Mouse (Mus musculus): ENCODE data around the gene Fam208a. TPM values are rescaled to one million over a fixed set of nuclear protein-coding genes. Genes with fewer than 3 reads are reported as not detected.

Fam208a gene
- polyA plus RNA-seq, 1 experiment: 22.1 TPM

DNA sequence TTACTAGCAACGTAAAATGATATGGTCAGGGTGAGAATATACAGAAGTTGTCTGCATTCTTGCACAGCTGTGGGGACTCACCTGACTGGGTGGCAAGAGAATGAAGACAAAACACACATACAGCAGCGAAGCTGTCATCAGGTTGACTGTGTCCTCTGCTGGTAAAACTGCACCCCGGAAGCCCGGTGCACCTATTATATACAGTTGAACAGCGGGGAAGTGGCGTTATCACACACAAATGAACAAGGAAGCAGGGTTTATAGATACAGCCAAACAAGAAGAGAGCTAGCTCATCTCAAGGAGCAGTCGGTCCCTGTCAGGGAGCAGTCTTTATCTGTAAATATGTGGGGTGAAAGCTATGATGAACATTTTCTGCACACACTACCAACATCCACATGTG lies 17.1 kb upstream of the Fam208a start:
- H3K27ac ChIP-seq (ENCODE audit: insufficient read depth, low read depth, low read length): no peak overlapping the region

DNA sequence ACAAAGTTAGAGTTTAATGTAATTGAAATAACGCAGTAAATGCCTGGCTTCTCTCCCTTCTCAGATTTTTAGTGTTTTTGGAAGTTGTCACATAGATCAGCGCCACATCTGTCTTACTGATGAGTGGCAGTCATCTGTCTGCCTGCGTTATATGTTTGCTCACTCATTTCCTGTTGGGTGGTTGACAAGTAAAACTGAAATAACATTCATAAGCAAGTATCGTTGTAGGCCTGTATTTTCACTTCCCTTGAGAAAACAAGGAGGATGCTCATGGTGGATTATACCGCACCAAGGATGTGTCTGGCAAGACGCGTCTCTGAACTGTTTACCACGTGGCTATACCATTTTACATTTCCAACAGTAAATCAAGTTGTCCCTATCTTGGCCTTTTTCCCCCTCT lies 15.9 kb upstream of the Fam208a start:
- Histone ChIP-seq H3K27ac (ENCODE audit: insufficient read depth, low read depth, low read length) (no peak overlapping the region), H3K4me3 (ENCODE audit: insufficient read depth, low read length) (no peak overlapping the region)
- TF ChIP-seq CTCF (IDR thresholded peaks at IDR 0.05; ENCODE audit: low read depth, low read length) (no peak), POLR2A (IDR thresholded peaks at IDR 0.05; ENCODE audit: borderline replicate concordance, low read depth, low read length) (no peak)

More for the DNA sequence above, 17.1 kb upstream of the Fam208a start:
- TF ChIP-seq POLR2A (IDR thresholded peaks at IDR 0.05; ENCODE audit: borderline replicate concordance, low read depth, low read length) (no peak), CTCF (IDR thresholded peaks at IDR 0.05; ENCODE audit: low read depth, low read length) (no peak)
- peaks cover 3% of the 10 kb centered on the region; the same call in 1 of the 2 replicates for H3K4me1 ChIP-seq (ENCODE audit: control insufficient read depth, insufficient read depth, low read length)
- no peak overlapping the region for H3K4me3 ChIP-seq (ENCODE audit: insufficient read depth, low read length)

DNA sequence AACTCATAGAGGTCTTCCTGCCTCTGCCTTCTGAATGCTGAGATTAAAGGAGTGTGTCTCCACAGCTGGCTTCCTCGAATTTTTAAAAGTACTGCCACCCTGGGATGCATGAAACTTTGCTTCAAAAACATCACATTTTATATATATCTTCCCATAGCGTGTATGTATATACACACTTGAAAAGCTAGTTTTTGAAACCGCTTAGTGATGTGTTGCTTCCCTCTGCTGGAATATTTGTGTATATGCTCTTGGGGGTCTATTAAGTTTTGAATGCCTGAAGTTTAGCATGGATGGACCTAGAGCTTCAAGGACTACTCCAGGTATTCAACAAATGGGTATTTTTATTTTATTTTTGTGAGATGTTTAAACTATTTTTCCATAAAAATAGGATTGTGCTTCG lies 14.7 kb upstream of the Fam208a start:
- Histone ChIP-seq H3K27ac (ENCODE audit: insufficient read depth, low read depth, low read length) (no peak overlapping the region), H3K4me3 (ENCODE audit: insufficient read depth, low read length) (no peak overlapping the region), H3K4me1 (ENCODE audit: control insufficient read depth, insufficient read depth, low read length) (peaks cover 3% of the 10 kb centered on the region; the same call in 1 of the 2 replicates)
- TF ChIP-seq CTCF (IDR thresholded peaks at IDR 0.05; ENCODE audit: low read depth, low read length): no peak
- no peak for TF ChIP-seq POLR2A (IDR thresholded peaks at IDR 0.05; ENCODE audit: borderline replicate concordance, low read depth, low read length)

More for the DNA sequence above, 15.9 kb upstream of the Fam208a start:
- H3K4me1 ChIP-seq (ENCODE audit: control insufficient read depth, insufficient read depth, low read length): peaks cover 3% of the 10 kb centered on the region; the same call in 1 of the 2 replicates

DNA sequence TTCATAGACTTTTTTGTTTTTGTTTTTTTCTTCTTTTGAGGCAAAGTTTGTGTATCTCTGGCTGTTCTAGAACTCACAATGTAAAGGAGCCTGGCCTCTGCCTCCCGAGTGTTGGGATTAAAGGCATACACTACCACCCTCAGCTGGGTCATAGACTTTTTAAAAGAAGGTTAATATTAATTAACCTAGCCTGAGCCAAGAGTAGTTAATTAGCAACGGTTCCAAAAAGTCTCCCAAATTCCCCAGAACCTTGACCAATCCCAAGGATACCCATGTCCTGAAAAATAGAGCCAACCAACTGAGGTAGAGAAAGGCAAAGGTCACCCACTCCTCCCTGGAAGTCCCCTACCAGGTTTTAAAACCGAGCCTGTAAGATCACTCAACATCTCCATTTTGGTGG lies 7.8 kb upstream of the Fam208a start:
- Histone ChIP-seq H3K27ac (ENCODE audit: insufficient read depth, low read depth, low read length) (no peak overlapping the region), H3K4me1 (ENCODE audit: control insufficient read depth, insufficient read depth, low read length) (no peaks in the 10 kb centered on the region), H3K4me3 (ENCODE audit: insufficient read depth, low read length) (no peak overlapping the region)
- no peak for TF ChIP-seq POLR2A (IDR thresholded peaks at IDR 0.05; ENCODE audit: borderline replicate concordance, low read depth, low read length)
- TF ChIP-seq CTCF (IDR thresholded peaks at IDR 0.05; ENCODE audit: low read depth, low read length): no peak

DNA sequence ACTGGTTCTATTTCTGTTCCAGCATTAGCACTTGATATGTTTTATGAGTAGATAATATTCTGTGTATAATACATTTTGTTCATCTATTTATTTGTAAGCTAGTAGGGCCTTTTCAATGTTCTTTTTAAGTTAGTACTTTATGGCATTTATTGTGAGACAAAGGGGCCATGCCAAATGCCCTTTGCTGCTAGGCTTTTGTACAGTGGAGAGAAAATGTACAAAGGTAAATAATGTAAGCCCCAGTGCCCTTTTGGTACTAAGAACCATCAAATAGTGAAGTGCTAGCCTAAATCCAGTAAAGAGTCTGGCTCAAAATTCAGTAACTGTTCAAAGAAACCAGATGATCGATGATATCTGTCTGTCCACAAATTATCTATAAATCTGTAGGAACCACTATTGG lies 6.3 kb upstream of the Fam208a start:
- Histone ChIP-seq H3K4me1 (ENCODE audit: control insufficient read depth, insufficient read depth, low read length) (no peaks in the 10 kb centered on the region), H3K27ac (ENCODE audit: insufficient read depth, low read depth, low read length) (no peak overlapping the region)
- TF ChIP-seq CTCF (IDR thresholded peaks at IDR 0.05; ENCODE audit: low read depth, low read length) (no peak), POLR2A (IDR thresholded peaks at IDR 0.05; ENCODE audit: borderline replicate concordance, low read depth, low read length) (no peak)

DNA sequence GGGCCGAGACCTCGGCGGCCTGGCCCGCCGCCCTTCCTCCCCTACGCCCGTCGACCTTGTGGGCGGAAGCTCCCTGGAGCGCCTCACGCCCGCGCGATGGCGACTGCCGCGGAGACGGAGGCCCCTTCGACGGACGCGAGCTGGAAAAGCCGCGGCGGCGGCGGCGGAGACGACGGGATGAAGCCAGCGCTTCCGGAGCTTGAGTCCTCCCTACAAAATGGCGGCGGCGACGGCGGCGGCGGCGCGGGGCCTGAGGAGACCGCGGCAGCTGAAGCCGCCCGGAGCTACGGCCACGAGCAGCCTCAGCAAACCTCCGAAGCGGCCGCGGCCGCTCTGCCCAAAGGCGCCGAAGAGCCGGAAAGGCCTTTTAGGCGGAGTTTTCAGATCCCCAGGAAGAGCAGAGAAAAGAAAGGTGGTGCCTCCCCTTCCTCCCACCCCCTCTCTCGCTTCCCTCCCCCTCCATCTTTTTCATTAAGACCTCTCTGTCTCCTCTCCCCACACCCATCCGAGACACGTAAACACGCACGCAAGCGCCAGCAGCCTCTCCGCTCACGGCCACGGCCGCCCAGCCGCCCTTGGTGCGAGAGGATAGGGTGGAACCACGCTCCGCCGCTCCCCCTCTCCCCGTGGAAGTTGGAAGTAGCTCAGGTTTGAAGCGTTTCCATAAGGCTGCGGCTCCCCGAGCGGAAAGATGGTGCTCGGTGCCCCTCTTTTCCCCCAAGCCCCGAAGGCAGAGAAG lies 508 bp downstream of the Fam208a start:
- TF ChIP-seq POLR2A (IDR thresholded peaks at IDR 0.05; ENCODE audit: borderline replicate concordance, low read depth, low read length) (no peak), CTCF (IDR thresholded peaks at IDR 0.05; ENCODE audit: low read depth, low read length) (no peak)
- Histone ChIP-seq H3K4me1 (ENCODE audit: control insufficient read depth, insufficient read depth, low read length) (peaks cover 2% of the 10 kb centered on the region; the same call in 1 of the 2 replicates), H3K4me3 (ENCODE audit: insufficient read depth, low read length) (peak overlapping the region; percentile 61), H3K27ac (ENCODE audit: insufficient read depth, low read depth, low read length) (peak overlapping the region; percentile 92)

More for the DNA sequence above, 6.3 kb upstream of the Fam208a start:
- H3K4me3 ChIP-seq (ENCODE audit: insufficient read depth, low read length): no peak overlapping the region

DNA sequence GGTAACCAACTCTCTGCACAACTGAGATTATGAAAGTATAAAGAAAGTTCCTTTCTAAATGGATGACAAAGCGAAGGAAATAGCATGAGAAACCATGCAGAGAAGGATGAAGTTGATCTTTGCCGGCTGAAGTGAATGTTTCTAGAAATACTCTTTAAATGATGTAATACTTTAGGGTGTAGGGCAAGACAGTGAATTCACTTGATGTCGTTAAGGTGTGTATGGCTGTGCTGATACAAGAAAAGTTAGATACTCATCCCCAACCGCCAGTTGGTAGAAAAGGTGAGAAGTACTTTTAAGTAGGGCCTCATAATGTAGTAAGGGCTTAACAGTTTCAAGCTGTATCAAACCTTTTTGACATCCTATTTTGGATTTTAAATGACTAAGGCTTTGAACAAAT lies 1.6 kb downstream of the Fam208a start:
- TF ChIP-seq CTCF (IDR thresholded peaks at IDR 0.05; ENCODE audit: low read depth, low read length) (no peak), POLR2A (IDR thresholded peaks at IDR 0.05; ENCODE audit: borderline replicate concordance, low read depth, low read length) (no peak)
- Histone ChIP-seq H3K4me3 (ENCODE audit: insufficient read depth, low read length) (no peak overlapping the region), H3K4me1 (ENCODE audit: control insufficient read depth, insufficient read depth, low read length) (peaks cover 2% of the 10 kb centered on the region; the same call in 1 of the 2 replicates), H3K27ac (ENCODE audit: insufficient read depth, low read depth, low read length) (no peak overlapping the region)

DNA sequence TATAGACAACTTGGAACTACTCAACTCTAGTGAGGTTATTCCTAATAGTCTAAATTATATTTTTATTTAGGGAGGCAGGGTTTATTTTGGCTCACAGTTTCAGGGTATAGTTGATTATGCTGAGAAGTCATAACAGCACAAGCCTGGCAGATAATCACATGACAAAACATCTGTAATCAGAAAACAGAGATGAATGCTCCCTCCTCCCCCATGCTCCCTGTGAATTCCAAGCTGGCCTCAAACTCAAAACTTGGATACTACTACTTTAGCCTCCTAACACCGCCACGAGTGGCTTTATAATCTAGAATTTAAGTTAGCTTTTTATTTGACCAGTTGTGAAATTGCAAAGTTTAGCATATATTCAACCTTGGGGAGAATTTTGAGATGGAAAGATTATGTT lies 3.4 kb downstream of the Fam208a start:
- Histone ChIP-seq H3K4me3 (ENCODE audit: insufficient read depth, low read length) (no peak overlapping the region), H3K4me1 (ENCODE audit: control insufficient read depth, insufficient read depth, low read length) (peaks cover 2% of the 10 kb centered on the region; the same call in 1 of the 2 replicates), H3K27ac (ENCODE audit: insufficient read depth, low read depth, low read length) (no peak overlapping the region)
- TF ChIP-seq CTCF (IDR thresholded peaks at IDR 0.05; ENCODE audit: low read depth, low read length) (no peak), POLR2A (IDR thresholded peaks at IDR 0.05; ENCODE audit: borderline replicate concordance, low read depth, low read length) (no peak)

DNA sequence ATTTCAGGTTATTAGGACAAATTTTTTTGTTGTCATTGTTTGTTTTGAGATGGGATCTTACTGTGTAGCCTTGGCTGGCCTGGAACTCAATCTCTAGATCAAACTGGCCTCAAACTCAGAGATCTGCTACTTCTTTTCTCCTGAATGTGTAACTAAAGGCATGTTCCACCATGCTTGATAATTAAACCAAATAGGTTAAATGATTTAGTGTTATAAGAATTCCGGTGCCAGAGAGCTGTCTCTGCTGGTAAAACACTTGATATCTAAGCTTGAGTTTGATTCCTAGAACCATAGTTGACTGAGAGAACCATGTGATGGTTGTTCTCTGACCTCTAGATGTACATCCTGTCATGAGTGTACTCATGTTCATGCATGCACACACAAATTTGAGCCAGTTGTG lies 7.5 kb downstream of the Fam208a start:
- Histone ChIP-seq H3K4me1 (ENCODE audit: control insufficient read depth, insufficient read depth, low read length) (no peaks in the 10 kb centered on the region), H3K4me3 (ENCODE audit: insufficient read depth, low read length) (no peak overlapping the region), H3K27ac (ENCODE audit: insufficient read depth, low read depth, low read length) (no peak overlapping the region)
- TF ChIP-seq POLR2A (IDR thresholded peaks at IDR 0.05; ENCODE audit: borderline replicate concordance, low read depth, low read length): no peak
- no peak for TF ChIP-seq CTCF (IDR thresholded peaks at IDR 0.05; ENCODE audit: low read depth, low read length)

DNA sequence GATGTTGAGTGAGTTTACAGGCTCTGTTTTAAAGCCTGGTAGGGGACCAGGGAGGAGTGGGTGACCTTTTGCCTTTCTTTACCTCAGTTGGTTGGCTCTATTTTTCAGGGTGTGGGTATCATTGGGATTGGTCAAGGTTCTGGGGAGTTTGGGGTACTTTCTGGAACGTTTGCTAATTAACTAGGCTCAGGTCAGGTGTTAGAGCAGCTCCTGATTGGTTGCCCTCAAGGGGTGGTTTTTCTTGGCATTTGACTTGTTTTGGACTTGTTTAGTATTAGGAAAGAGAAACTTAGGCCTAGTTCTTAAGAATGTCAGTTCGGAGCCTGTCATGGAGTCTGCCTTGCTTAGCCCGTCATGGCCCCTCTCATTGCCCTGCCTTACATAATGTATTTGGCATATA lies 8.2 kb downstream of the Fam208a start:
- Histone ChIP-seq H3K27ac (ENCODE audit: insufficient read depth, low read depth, low read length) (no peak overlapping the region), H3K4me1 (ENCODE audit: control insufficient read depth, insufficient read depth, low read length) (no peaks in the 10 kb centered on the region), H3K4me3 (ENCODE audit: insufficient read depth, low read length) (no peak overlapping the region)
- TF ChIP-seq CTCF (IDR thresholded peaks at IDR 0.05; ENCODE audit: low read depth, low read length) (no peak), POLR2A (IDR thresholded peaks at IDR 0.05; ENCODE audit: borderline replicate concordance, low read depth, low read length) (no peak)
